ENCODE assay signal across 24 mouse cellular contexts in the genomic region with DNA sequence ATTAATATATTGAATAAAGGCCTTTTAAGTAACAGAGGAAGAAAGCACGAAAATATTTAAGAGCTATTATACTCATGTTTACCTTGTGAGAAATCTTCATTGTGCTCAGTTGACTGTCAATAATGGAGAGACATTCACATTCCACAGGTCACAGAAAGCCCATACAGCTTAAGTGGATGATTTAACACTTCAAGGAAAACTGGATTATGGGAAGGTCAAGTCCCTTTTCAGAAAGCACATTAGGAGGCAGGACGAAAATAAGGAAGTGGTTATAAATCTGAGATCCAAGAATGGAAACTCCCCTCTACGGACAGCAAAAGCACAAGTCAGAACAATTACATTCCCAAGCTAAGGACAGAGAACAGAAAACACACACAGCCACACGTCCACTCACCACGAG. TPM values are rescaled to one million over a fixed set of nuclear protein-coding genes. Genes with fewer than 3 reads are reported as not detected.
DNase-seq lines count a peak whose midpoint lies in the region; ATAC-seq and TF ChIP-seq lines count a peak whose summit lies in the region.
"Had no signal": no experiment of that assay in that cellular context is flagged by ENCODE, and none has a peak within 500 bp of the region (broad histone marks: within the 10 kb centered on the region; RNA-seq: fewer than 3 reads in every experiment).

No protein-coding gene starts in this region.

- DNase-seq in kidney, postnatal 25 days, result no peak
- no peak for DNase-seq in spleen, adult 2 months (ENCODE audit: low read depth in 1 of 2, low spot score in 2 of 2)
- DNase-seq in spleen, postnatal 36 days (ENCODE audit: low spot score in 2 of 2), result no peak
- DNase-seq: adrenal gland, postnatal 14 days; cerebellum, adult 8-10 months; cerebellum, postnatal 36 days; liver, embryonic 13.5 days; lung, embryonic 14.5 days; retina, postnatal 1 day; right cerebral cortex, postnatal 25 days; thymus, adult 18-20 months; thymus, postnatal 36 days had no signal

- TF ChIP-seq CTCF in spleen, adult 2 months (IDR thresholded peaks at IDR 0.05; ENCODE audit: extremely low read depth, insufficient read depth, insufficient read length, insufficient replicate concordance), result no peak

- H3K4me3 ChIP-seq in kidney, embryonic 16.5 days (ENCODE audit: low read length), result no peak overlapping the region
- H3K4me3 ChIP-seq in spleen, adult 2 months (ENCODE audit: extremely low read depth, insufficient read depth, insufficient read length), result no peak overlapping the region
- no peak overlapping the region for H3K4me3 ChIP-seq in embryonic facial prominence, embryonic 15.5 days (replicated peaks)
- H3K4me3 ChIP-seq in midbrain, embryonic 13.5 days (replicated peaks), result no peak overlapping the region
- H3K4me3 ChIP-seq: forebrain, embryonic 13.5 days; heart, embryonic 10.5 days; hindbrain, embryonic 10.5 days; left cerebral cortex, adult 2 months; liver, embryonic 13.5 days; midbrain, embryonic 12.5 days; neural tube, embryonic 12.5 days had no signal

- H3K9me3 ChIP-seq in kidney, embryonic 16.5 days (ENCODE audit: low read length), result no peaks in the 10 kb centered on the region
- no peaks in the 10 kb centered on the region for H3K9me3 ChIP-seq in embryonic facial prominence, embryonic 15.5 days (replicated peaks)
- H3K9me3 ChIP-seq in midbrain, embryonic 13.5 days, result no peaks in the 10 kb centered on the region
- H3K9me3 ChIP-seq: forebrain, embryonic 13.5 days; heart, embryonic 10.5 days; hindbrain, embryonic 10.5 days; liver, embryonic 13.5 days; midbrain, embryonic 12.5 days; neural tube, embryonic 12.5 days had no signal

- H3K4me1 ChIP-seq in kidney, embryonic 16.5 days (ENCODE audit: insufficient read depth, low read length), result peaks cover 35% of the 10 kb centered on the region
- H3K4me1 ChIP-seq in spleen, adult 2 months (ENCODE audit: control insufficient read depth, insufficient read depth, insufficient read length), result no peaks in the 10 kb centered on the region
- H3K4me1 ChIP-seq in embryonic facial prominence, embryonic 15.5 days, result peaks cover 65% of the 10 kb centered on the region
- peaks cover 16% of the 10 kb centered on the region; the same call in 1 of the 2 replicates for H3K4me1 ChIP-seq in midbrain, embryonic 13.5 days (replicated peaks)
- H3K4me1 ChIP-seq: forebrain, embryonic 13.5 days had no signal

- TF ChIP-seq POLR2A in spleen, adult 2 months (IDR thresholded peaks at IDR 0.05; ENCODE audit: low read depth, low read length), result no peak

- peak overlapping the region; percentile 83 for H3K27ac ChIP-seq in kidney, embryonic 16.5 days (ENCODE audit: low read length)
- 0 out of 2 replicates have a peak overlapping the region, but pooled peaks have one; percentile 22 for H3K27ac ChIP-seq in spleen, adult 2 months (ENCODE audit: insufficient read depth, low read length)
- H3K27ac ChIP-seq in embryonic facial prominence, embryonic 15.5 days (replicated peaks), result peak overlapping the region; percentile 65; the same call in 1 of the 2 replicates
- H3K27ac ChIP-seq in midbrain, embryonic 13.5 days, result no peak overlapping the region
- H3K27ac ChIP-seq: forebrain, embryonic 13.5 days; heart, embryonic 10.5 days; hindbrain, embryonic 10.5 days; left cerebral cortex, adult 2 months; liver, embryonic 13.5 days; midbrain, embryonic 12.5 days; neural tube, embryonic 12.5 days had no signal

- 0 out of 2 replicates have a peak overlapping the region, but pooled peaks have one; percentile 19 for H3K9ac ChIP-seq in kidney, embryonic 16.5 days (replicated peaks; ENCODE audit: low read length)
- H3K9ac ChIP-seq in embryonic facial prominence, embryonic 15.5 days, result no peak overlapping the region
- no peak overlapping the region for H3K9ac ChIP-seq in midbrain, embryonic 13.5 days (replicated peaks)
- H3K9ac ChIP-seq: forebrain, embryonic 13.5 days; liver, embryonic 13.5 days; lung, embryonic 14.5 days; midbrain, embryonic 12.5 days; neural tube, embryonic 12.5 days had no signal

- ATAC-seq in kidney, embryonic 16.5 days (ENCODE audit: low FRiP score, low TSS enrichment), result peak; percentile 41; the same call in 1 of the 2 replicates
- no peak for ATAC-seq in embryonic facial prominence, embryonic 15.5 days (ENCODE audit: insufficient number of reproducible peaks, low FRiP score, low TSS enrichment, low read depth)
- no peak for ATAC-seq in midbrain, embryonic 13.5 days
- ATAC-seq in frontal cortex, adult (ENCODE audit: low TSS enrichment), result no peak
- ATAC-seq: forebrain, embryonic 13.5 days; hindbrain, embryonic 16.5 days; intestine, postnatal 0 days had no signal

- 23% methylated on average over 5 of the region's 5 CpGs for WGBS in kidney, embryonic 16.5 days
- WGBS in spleen, adult 2 months, result 59% methylated on average over 5 of the region's 5 CpGs
- 61% methylated on average over 5 of the region's 5 CpGs for WGBS in embryonic facial prominence, embryonic 15.5 days
- WGBS in midbrain, embryonic 13.5 days, result 39% methylated on average over 5 of the region's 5 CpGs

- no peaks in the 10 kb centered on the region for H3K27me3 ChIP-seq in kidney, embryonic 16.5 days (ENCODE audit: insufficient read depth, low read length)
- H3K27me3 ChIP-seq in spleen, adult 2 months (ENCODE audit: control insufficient read depth, insufficient read depth, low read length), result no peaks in the 10 kb centered on the region
- no peaks in the 10 kb centered on the region for H3K27me3 ChIP-seq in embryonic facial prominence, embryonic 15.5 days
- H3K27me3 ChIP-seq in midbrain, embryonic 13.5 days, result no peaks in the 10 kb centered on the region
- H3K27me3 ChIP-seq: forebrain, embryonic 13.5 days; liver, embryonic 13.5 days; midbrain, embryonic 12.5 days; neural tube, embryonic 12.5 days had no signal

- H3K4me2 ChIP-seq in kidney, embryonic 16.5 days (replicated peaks; ENCODE audit: low read depth, low read length), result 0 out of 2 replicates have a peak overlapping the region, but pooled peaks have one; percentile 6
- no peak overlapping the region for H3K4me2 ChIP-seq in embryonic facial prominence, embryonic 15.5 days (replicated peaks)
- H3K4me2 ChIP-seq in midbrain, embryonic 13.5 days (replicated peaks), result no peak overlapping the region
- H3K4me2 ChIP-seq: forebrain, embryonic 13.5 days; liver, embryonic 13.5 days; lung, embryonic 14.5 days; midbrain, embryonic 12.5 days; neural tube, embryonic 12.5 days had no signal

- no peaks in the 10 kb centered on the region for H3K36me3 ChIP-seq in kidney, embryonic 16.5 days (ENCODE audit: insufficient read depth, low read length)
- no peaks in the 10 kb centered on the region for H3K36me3 ChIP-seq in spleen, adult 2 months (ENCODE audit: control insufficient read depth, insufficient read depth, low read length)
- no peaks in the 10 kb centered on the region for H3K36me3 ChIP-seq in embryonic facial prominence, embryonic 15.5 days
- H3K36me3 ChIP-seq in midbrain, embryonic 13.5 days, result peaks cover 3% of the 10 kb centered on the region; the same call in 1 of the 2 replicates
- H3K36me3 ChIP-seq: heart, embryonic 10.5 days; liver, embryonic 13.5 days; neural tube, embryonic 12.5 days had no signal

RNA-seq across cellular contexts. Expression of gene Rai14, which starts 41.5 kb away (rescaled TPM):
- 60.6 and 69.6 TPM in 2 replicates for polyA plus RNA-seq in kidney, embryonic 16.5 days (2015; fragmentation: Nextera tagmentation; extraction: Ambion mirVana)
- polyA plus RNA-seq in spleen, adult 2 months (2012; rRNA removed), result 2.3 and 3.6 TPM in 2 replicates
- polyA plus RNA-seq in embryonic facial prominence, embryonic 15.5 days (2015; fragmentation: Nextera tagmentation; extraction: Ambion mirVana), result 54.7 and 59.5 TPM in 2 replicates
- 30.1 and 34.2 TPM in 2 replicates for polyA plus RNA-seq in midbrain, embryonic 13.5 days (2015; fragmentation: Nextera tagmentation; extraction: Ambion mirVana)
